Mouse (Mus musculus): ENCODE results near the gene Ankrd53. TPM values are rescaled to one million over a fixed set of nuclear protein-coding genes. Genes with fewer than 3 reads are reported as not detected.
A peak's percentile ranks its signal among the peaks of the same experiment; 100 is the strongest.
"Not testable (repeated sequence)": the region's sequence is repeated elsewhere in the genome, so short reads cannot be mapped to it uniquely, and the experiment has no call there.

Ankrd53 gene
- polyA plus RNA-seq, 1 experiment from 2014 or later: not detected

DNA sequence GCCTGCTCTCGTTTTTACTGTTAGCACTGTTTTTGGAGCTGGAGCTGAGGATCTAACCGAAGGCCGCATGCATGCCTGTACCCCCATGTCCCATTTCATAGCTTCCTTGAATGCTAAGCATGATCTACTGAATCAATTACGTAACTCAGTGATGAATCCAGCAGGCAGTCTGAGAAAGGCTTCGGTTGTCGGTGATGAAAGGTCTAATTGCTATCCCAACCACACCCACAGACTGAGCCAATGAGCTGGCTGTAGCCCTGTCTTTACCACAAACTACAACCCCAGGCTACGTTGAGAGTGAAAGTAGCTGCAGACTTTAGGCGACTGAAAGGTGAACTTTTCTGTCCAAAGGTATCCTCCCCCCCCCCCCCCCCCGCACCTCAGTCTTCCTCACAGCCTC lies 11.7 kb downstream of the Ankrd53 start:
- Histone ChIP-seq H3K36me3 (replicated peaks; ENCODE audit: control insufficient read depth, insufficient read depth, low read depth, low read length) (no peaks in the 10 kb centered on the region; the same call in 1 of the 2 replicates), H3K9me3 (replicated peaks; ENCODE audit: control insufficient read depth, low read length) (no peaks in the 10 kb centered on the region), H3K4me1 (ENCODE audit: control insufficient read depth, insufficient read depth, low read length) (no peaks in the 10 kb centered on the region), H3K27me3 (ENCODE audit: control insufficient read depth, insufficient read depth, low read length) (no peaks in the 10 kb centered on the region), H3K9ac (replicated peaks; ENCODE audit: low read length) (no peak overlapping the region), H3K4me2 (ENCODE audit: low read depth, low read length) (peak overlapping the region; percentile 73; the same call in 1 of the 2 replicates), H3K4me3 (ENCODE audit: low read depth, low read length) (peak overlapping the region; percentile 91; the same call in 1 of the 2 replicates), H3K27ac (replicated peaks; ENCODE audit: low read depth, low read length) (no peak overlapping the region)
- WGBS: 68% methylated on average over 9 of the region's 9 CpGs
- no peak for DNase-seq (ENCODE audit: low spot score)
- no peak for ATAC-seq (replicated peaks; ENCODE audit: insufficient number of reproducible peaks, low FRiP score, low TSS enrichment, low read depth)

DNA sequence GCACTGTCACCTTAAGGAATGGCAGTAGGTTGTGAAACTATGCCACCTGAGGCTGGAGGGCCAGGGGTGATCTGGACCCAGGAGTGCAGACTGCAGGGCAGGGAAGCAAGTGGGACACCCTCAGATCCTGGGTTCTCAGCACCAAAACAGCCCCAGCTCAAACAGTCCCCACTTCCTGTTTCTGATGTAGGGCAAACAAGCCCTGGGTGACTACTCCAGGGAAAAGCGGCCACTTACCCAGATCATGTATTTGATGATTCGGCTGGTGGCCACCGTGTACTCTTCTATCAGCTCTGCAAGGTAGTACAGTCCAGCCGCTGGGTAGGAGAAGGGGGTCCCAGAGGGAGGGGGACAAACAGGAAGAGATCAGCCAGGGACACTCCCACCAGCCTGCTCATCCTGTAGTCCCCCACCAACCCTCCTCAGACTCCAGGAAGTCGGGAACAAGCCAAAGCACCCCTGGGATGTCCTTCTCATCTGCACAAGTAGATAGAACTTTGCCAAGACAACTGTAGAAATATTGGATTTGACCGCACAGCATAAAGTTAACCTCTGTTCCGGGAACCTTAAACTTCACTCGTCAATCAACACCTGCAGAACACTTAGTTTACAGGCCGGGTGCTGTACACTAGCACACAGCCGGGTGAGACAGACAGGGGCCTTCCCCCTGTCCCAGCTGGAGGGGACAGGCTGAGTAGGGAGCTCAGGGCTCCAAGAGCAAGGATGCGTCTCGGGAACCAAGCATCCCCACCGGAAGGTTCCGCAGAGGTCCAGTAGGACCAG lies 12.5 kb downstream of the Ankrd53 start:
- no peaks in the 10 kb centered on the region; the same call in 1 of the 2 replicates for H3K36me3 ChIP-seq (replicated peaks; ENCODE audit: control insufficient read depth, insufficient read depth, low read depth, low read length)
- no peaks in the 10 kb centered on the region for H3K4me1 ChIP-seq (ENCODE audit: control insufficient read depth, insufficient read depth, low read length)
- peak overlapping the region; percentile 73 for H3K4me2 ChIP-seq (ENCODE audit: low read depth, low read length)
- 3% methylated on average over 14 of the region's 14 CpGs for WGBS
- DNase-seq (ENCODE audit: low spot score): peak; percentile 33
- no peaks in the 10 kb centered on the region for H3K9me3 ChIP-seq (replicated peaks; ENCODE audit: control insufficient read depth, low read length)
- H3K4me3 ChIP-seq (ENCODE audit: low read depth, low read length): peak overlapping the region; percentile 91
- peak overlapping the region; percentile 94 for H3K9ac ChIP-seq (replicated peaks; ENCODE audit: low read length)
- H3K27me3 ChIP-seq (ENCODE audit: control insufficient read depth, insufficient read depth, low read length): no peaks in the 10 kb centered on the region
- ATAC-seq (replicated peaks; ENCODE audit: insufficient number of reproducible peaks, low FRiP score, low TSS enrichment, low read depth): peak; percentile 20; the same call in 1 of the 2 replicates
- H3K27ac ChIP-seq (replicated peaks; ENCODE audit: low read depth, low read length): 0 out of 2 replicates have a peak overlapping the region, but pooled peaks have one; percentile 29

GRCm38 (mm10) chr6:83775638-83776293 lies 13.3 kb downstream of the Ankrd53 start, which contains the start of gene Tex261:
Gene Tex261, minus strand, starts transcription at chr6:83775813.
- Histone ChIP-seq H3K4me3 (ENCODE audit: low read depth, low read length) (peak within 1 kb of the TSS; percentile 91), H3K9ac (replicated peaks; ENCODE audit: low read length) (peak within 1 kb of the TSS; percentile 94), H3K36me3 (replicated peaks; ENCODE audit: control insufficient read depth, insufficient read depth, low read depth, low read length) (no peaks in the 10 kb centered on the region; the same call in 1 of the 2 replicates), H3K4me2 (ENCODE audit: low read depth, low read length) (peak within 1 kb of the TSS; percentile 73), H3K4me1 (ENCODE audit: control insufficient read depth, insufficient read depth, low read length) (no peaks in the 10 kb centered on the region), H3K9me3 (replicated peaks; ENCODE audit: control insufficient read depth, low read length) (no peaks in the 10 kb centered on the region), H3K27ac (replicated peaks; ENCODE audit: low read depth, low read length) (peak within 1 kb of the TSS; percentile 29), H3K27me3 (ENCODE audit: control insufficient read depth, insufficient read depth, low read length) (no peaks in the 10 kb centered on the region)
- peak; percentile 95 for ATAC-seq (replicated peaks; ENCODE audit: insufficient number of reproducible peaks, low FRiP score, low TSS enrichment, low read depth)
- peak; percentile 93 for DNase-seq (ENCODE audit: low spot score)
- under 1% methylated on average over 45 of the region's 45 CpGs for WGBS

- no peaks in the 10 kb centered on the region for H3K27me3 ChIP-seq (ENCODE audit: control insufficient read depth, insufficient read depth, low read length)
- H3K4me2 ChIP-seq (ENCODE audit: low read depth, low read length): no peak overlapping the region
- H3K27ac ChIP-seq (replicated peaks; ENCODE audit: low read depth, low read length): no peak overlapping the region
- no peaks in the 10 kb centered on the region for H3K36me3 ChIP-seq (replicated peaks; ENCODE audit: control insufficient read depth, insufficient read depth, low read depth, low read length)
- no peak overlapping the region for H3K4me3 ChIP-seq (ENCODE audit: low read depth, low read length)
- no peak overlapping the region for H3K9ac ChIP-seq (replicated peaks; ENCODE audit: low read length)
- WGBS: 90% methylated on average over 7 of the region's 7 CpGs
- DNase-seq (ENCODE audit: low spot score) (no peak), ATAC-seq (replicated peaks; ENCODE audit: insufficient number of reproducible peaks, low FRiP score, low TSS enrichment, low read depth) (no peak)
- no peaks in the 10 kb centered on the region for H3K4me1 ChIP-seq (ENCODE audit: control insufficient read depth, insufficient read depth, low read length)
- H3K9me3 ChIP-seq (replicated peaks; ENCODE audit: control insufficient read depth, low read length): no peaks in the 10 kb centered on the region
These were observed 15.9 kb downstream of the Ankrd53 start for GRCm38 (mm10) chr6:83778306-83778705.

DNA sequence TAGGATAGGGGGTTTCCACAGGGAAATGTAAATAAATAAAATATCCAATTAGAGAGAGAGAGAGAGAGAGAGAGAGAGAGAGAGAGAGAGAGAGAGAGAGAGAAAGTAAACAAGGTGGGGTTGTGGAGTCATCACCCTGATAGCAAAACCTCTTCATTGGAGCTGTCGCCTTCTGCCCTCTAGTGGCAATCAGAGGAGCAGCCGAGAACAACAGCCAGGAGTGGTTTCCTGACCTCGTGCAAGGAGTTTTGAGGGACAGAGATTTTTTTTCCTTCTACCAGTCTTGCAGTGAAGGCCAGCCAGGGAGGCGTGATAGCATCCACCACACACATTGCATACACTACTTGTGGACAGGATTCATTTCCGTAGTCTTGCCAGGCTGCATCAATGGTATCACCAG lies 16.6 kb downstream of the Ankrd53 start:
- Histone ChIP-seq H3K4me1 (ENCODE audit: control insufficient read depth, insufficient read depth, low read length) (no peaks in the 10 kb centered on the region), H3K27me3 (ENCODE audit: control insufficient read depth, insufficient read depth, low read length) (no peaks in the 10 kb centered on the region), H3K27ac (replicated peaks; ENCODE audit: low read depth, low read length) (no peak overlapping the region), H3K9ac (replicated peaks; ENCODE audit: low read length) (no peak overlapping the region), H3K4me2 (ENCODE audit: low read depth, low read length) (no peak overlapping the region), H3K9me3 (replicated peaks; ENCODE audit: control insufficient read depth, low read length) (no peaks in the 10 kb centered on the region), H3K4me3 (ENCODE audit: low read depth, low read length) (no peak overlapping the region), H3K36me3 (replicated peaks; ENCODE audit: control insufficient read depth, insufficient read depth, low read depth, low read length) (no peaks in the 10 kb centered on the region)
- DNase-seq (ENCODE audit: low spot score) (peak; percentile 66), ATAC-seq (replicated peaks; ENCODE audit: insufficient number of reproducible peaks, low FRiP score, low TSS enrichment, low read depth) (no peak)
- WGBS: 7% methylated on average over 5 of the region's 5 CpGs

GRCm38 (mm10) chr6:83786426-83786825 lies 24.0 kb downstream of the Ankrd53 start:
- Histone ChIP-seq H3K9me3 (replicated peaks; ENCODE audit: control insufficient read depth, low read length) (no peaks in the 10 kb centered on the region), H3K4me1 (ENCODE audit: control insufficient read depth, insufficient read depth, low read length) (no peaks in the 10 kb centered on the region), H3K27me3 (ENCODE audit: control insufficient read depth, insufficient read depth, low read length) (no peaks in the 10 kb centered on the region), H3K27ac (replicated peaks; ENCODE audit: low read depth, low read length) (no peak overlapping the region), H3K9ac (replicated peaks; ENCODE audit: low read length) (no peak overlapping the region), H3K4me3 (ENCODE audit: low read depth, low read length) (no peak overlapping the region), H3K36me3 (replicated peaks; ENCODE audit: control insufficient read depth, insufficient read depth, low read depth, low read length) (no peaks in the 10 kb centered on the region), H3K4me2 (ENCODE audit: low read depth, low read length) (no peak overlapping the region)
- DNase-seq (ENCODE audit: low spot score) (no peak), ATAC-seq (replicated peaks; ENCODE audit: insufficient number of reproducible peaks, low FRiP score, low TSS enrichment, low read depth) (no peak)
- 74% methylated on average over 3 of the region's 3 CpGs for WGBS

DNA sequence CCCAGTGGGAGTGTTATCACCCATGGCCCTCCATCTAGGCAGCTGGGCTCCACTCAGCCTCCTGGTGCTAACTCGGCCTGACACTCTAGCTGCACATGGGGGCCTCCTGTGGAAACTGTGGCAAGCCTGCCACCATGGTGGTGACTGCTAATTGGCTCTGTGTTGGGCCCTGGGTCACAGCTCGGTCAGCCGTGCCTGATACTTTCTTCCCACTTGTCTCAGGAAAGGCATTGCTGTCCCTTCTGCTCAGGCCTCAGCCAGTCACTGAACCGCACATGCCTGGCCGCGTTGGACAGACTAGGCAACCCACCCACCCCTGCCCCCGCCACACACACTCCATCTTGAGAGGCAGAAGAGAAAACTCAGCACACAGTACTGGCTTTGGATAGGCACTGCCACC lies 26.1 kb downstream of the Ankrd53 start:
- 58% methylated on average over 7 of the region's 7 CpGs for WGBS
- Histone ChIP-seq H3K4me1 (ENCODE audit: control insufficient read depth, insufficient read depth, low read length) (no peaks in the 10 kb centered on the region), H3K9me3 (replicated peaks; ENCODE audit: control insufficient read depth, low read length) (no peaks in the 10 kb centered on the region), H3K27me3 (ENCODE audit: control insufficient read depth, insufficient read depth, low read length) (no peaks in the 10 kb centered on the region), H3K4me2 (ENCODE audit: low read depth, low read length) (no peak overlapping the region), H3K9ac (replicated peaks; ENCODE audit: low read length) (no peak overlapping the region), H3K36me3 (replicated peaks; ENCODE audit: control insufficient read depth, insufficient read depth, low read depth, low read length) (no peaks in the 10 kb centered on the region), H3K27ac (replicated peaks; ENCODE audit: low read depth, low read length) (no peak overlapping the region), H3K4me3 (ENCODE audit: low read depth, low read length) (no peak overlapping the region)
- DNase-seq (ENCODE audit: low spot score) (no peak), ATAC-seq (replicated peaks; ENCODE audit: insufficient number of reproducible peaks, low FRiP score, low TSS enrichment, low read depth) (peak; percentile 74)

DNA sequence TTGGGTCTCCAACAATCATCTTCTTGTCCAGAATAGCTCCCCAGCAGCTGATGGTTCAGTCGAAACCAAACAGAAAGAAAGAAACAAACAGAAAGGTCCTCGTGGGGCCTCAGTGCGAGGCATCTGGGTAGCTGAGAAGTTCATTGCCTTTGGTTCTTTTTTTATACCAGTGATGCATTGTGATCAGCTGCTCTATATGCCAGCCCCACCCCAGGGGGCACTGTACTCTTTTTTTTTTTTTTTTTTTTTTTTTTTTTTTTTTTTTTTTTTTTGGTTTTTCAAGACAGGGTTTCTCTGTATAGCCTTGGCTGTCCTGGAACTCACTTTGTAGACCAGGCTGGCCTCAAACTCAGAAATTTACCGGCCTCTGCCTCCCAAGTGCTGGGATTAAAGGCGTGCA lies 28.1 kb downstream of the Ankrd53 start:
- H3K9ac ChIP-seq (replicated peaks; ENCODE audit: low read length); H3K27me3 ChIP-seq (ENCODE audit: control insufficient read depth, insufficient read depth, low read length); ATAC-seq (replicated peaks; ENCODE audit: insufficient number of reproducible peaks, low FRiP score, low TSS enrichment, low read depth); H3K4me3 ChIP-seq (ENCODE audit: low read depth, low read length); H3K9me3 ChIP-seq (replicated peaks; ENCODE audit: control insufficient read depth, low read length); H3K27ac ChIP-seq (replicated peaks; ENCODE audit: low read depth, low read length); H3K36me3 ChIP-seq (replicated peaks; ENCODE audit: control insufficient read depth, insufficient read depth, low read depth, low read length); DNase-seq (ENCODE audit: low spot score); H3K4me2 ChIP-seq (ENCODE audit: low read depth, low read length); H3K4me1 ChIP-seq (ENCODE audit: control insufficient read depth, insufficient read depth, low read length): not testable (repeated sequence)
- WGBS: 76% methylated on average over 5 of the region's 5 CpGs

All from embryonic facial prominence, embryonic 11.5 days (tissue).